Mouse (Mus musculus) testis, adult 2 months (tissue): ENCODE results near the gene Evpl. TPM values are rescaled to one million over a fixed set of nuclear protein-coding genes. Genes with fewer than 3 reads are reported as not detected.

ENCODE experiments used
- H3K27ac ChIP-seq: fragments of 200-500 bp; 2 replicates; pipeline ENCODE4 v1.5.1; 2012; ENCODE audit warnings: low read depth, low read length; ENCODE audit not compliant: control insufficient read depth, insufficient read depth
- H3K27me3 ChIP-seq: fragments of 200-500 bp; 2 replicates; pipeline ENCODE4 v1.6.1; 2012; ENCODE audit warnings: mild to moderate bottlenecking, low read length, moderate library complexity; ENCODE audit not compliant: control insufficient read depth, insufficient read depth
- H3K36me3 ChIP-seq: fragments of 200-500 bp; 2 replicates; pipeline ENCODE4 v1.6.1; 2012; ENCODE audit warnings: mild to moderate bottlenecking, low read length; ENCODE audit not compliant: control insufficient read depth, insufficient read depth
- H3K4me1 ChIP-seq: fragments of 200-500 bp; 2 replicates; pipeline ENCODE4 v1.6.1; 2012; ENCODE audit warnings: low read length; ENCODE audit not compliant: control insufficient read depth, insufficient read depth
- H3K4me3 ChIP-seq: fragments of 200-500 bp; 2 replicates; pipeline ENCODE4 v1.5.1; 2012; ENCODE audit warnings: low read depth, mild to moderate bottlenecking, low read length, moderate library complexity, mixed read lengths; ENCODE audit not compliant: control insufficient read depth
- CTCF ChIP-seq: fragments of 200-500 bp; IDR thresholded peaks from 2 replicates; pipeline ENCODE4 v1.5.1; 2012; ENCODE audit warnings: low read depth, mild to moderate bottlenecking, inconsistent platforms, low read length, moderate library complexity; ENCODE audit not compliant: control insufficient read depth, insufficient read depth, insufficient replicate concordance
- POLR2A ChIP-seq: fragments of 200-500 bp; IDR thresholded peaks from 2 replicates; pipeline ENCODE4 v1.6.1; 2012; ENCODE audit warnings: low read depth, mild to moderate bottlenecking, inconsistent platforms, low read length, moderate library complexity; ENCODE audit not compliant: control insufficient read depth
- polyA plus RNA-seq: library from polyadenylated mRNA; depleted of rRNA; stranded (reverse); fragments of >200 nt; gene quantifications from 2 replicates; pipeline ENCODE4 v1.2.3, GENCODE M21; 2012

Gene Evpl
- polyA plus RNA-seq, 1 experiment: 1.1 TPM

DNA sequence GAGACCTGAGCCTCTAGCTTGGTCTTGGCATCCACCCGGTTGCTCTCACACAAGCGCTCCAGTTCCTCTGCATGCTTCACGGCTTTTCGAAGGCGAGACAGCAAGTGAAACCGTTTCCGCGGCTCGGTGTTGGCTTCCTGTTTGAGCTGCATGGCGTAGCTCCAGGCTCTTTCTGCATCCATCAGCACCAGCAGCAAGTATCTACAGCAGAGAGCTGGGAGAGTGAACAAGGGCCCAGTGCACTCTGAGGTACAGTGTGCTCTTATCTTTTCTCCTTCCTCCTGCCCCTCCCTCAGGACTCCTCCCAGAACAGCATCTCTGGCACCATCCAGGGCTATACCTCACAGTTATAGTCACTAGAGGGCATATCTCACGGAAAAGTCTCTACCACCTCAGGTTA, 27.5 kb upstream of the Evpl start:
- Histone ChIP-seq H3K4me3 (no peak overlapping the region), H3K36me3 (peaks cover 9% of the 10 kb centered on the region)

DNA sequence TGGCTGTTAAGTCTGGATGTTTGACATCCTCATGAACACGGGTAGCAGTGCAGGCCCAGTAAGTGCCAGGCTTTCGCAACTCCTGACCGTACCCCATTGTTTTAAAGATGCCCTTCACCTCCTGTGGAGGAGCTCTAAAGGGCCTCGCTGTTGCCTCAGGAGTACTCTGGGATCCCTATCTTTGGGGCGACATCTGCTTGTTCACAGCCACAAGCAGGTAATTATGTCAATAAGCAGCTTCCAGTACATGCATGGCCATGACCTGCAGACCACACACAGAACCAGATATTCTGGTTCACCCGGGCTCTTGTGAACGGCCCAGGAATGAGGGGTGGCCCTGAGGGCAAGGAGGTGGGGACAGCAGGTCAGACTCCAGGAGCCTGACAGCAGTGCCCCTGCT, 22.4 kb upstream of the Evpl start:
- Histone ChIP-seq H3K27me3 (no peaks in the 10 kb centered on the region), H3K36me3 (peaks cover 4% of the 10 kb centered on the region), H3K27ac (no peak overlapping the region), H3K4me3 (no peak overlapping the region), H3K4me1 (no peaks in the 10 kb centered on the region)
- TF ChIP-seq CTCF: no peak
- TF ChIP-seq POLR2A: no peak

More for the DNA sequence above, 27.5 kb upstream of the Evpl start:
- no peak for TF ChIP-seq CTCF
- no peak for TF ChIP-seq POLR2A
- H3K27me3 ChIP-seq: no peaks in the 10 kb centered on the region
- no peaks in the 10 kb centered on the region for H3K4me1 ChIP-seq
- H3K27ac ChIP-seq: no peak overlapping the region

DNA sequence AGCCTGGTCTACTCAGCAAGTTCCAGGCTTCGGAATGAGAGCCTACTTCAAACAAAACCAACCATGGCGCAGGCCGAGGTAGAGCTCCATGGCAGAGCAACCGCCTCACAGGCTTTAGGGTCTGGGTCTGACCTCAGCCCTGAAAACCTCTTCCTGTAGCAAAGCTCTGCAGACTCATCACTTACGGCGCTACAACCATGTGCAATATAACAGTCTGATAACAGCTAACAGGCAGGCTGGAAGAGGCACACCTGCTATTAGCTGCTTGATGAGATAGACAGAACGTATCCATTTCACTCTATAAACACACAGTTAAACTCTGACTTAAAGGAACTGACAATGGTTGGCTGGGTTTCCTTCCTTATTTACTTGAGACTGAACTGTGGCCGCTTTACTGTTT, 21.6 kb upstream of the Evpl start:
- TF ChIP-seq CTCF (no peak), POLR2A (no peak)
- H3K4me1 ChIP-seq: no peaks in the 10 kb centered on the region
- H3K4me3 ChIP-seq: no peak overlapping the region
- H3K27me3 ChIP-seq: no peaks in the 10 kb centered on the region
- H3K36me3 ChIP-seq: peaks cover 4% of the 10 kb centered on the region
- H3K27ac ChIP-seq: no peak overlapping the region

DNA sequence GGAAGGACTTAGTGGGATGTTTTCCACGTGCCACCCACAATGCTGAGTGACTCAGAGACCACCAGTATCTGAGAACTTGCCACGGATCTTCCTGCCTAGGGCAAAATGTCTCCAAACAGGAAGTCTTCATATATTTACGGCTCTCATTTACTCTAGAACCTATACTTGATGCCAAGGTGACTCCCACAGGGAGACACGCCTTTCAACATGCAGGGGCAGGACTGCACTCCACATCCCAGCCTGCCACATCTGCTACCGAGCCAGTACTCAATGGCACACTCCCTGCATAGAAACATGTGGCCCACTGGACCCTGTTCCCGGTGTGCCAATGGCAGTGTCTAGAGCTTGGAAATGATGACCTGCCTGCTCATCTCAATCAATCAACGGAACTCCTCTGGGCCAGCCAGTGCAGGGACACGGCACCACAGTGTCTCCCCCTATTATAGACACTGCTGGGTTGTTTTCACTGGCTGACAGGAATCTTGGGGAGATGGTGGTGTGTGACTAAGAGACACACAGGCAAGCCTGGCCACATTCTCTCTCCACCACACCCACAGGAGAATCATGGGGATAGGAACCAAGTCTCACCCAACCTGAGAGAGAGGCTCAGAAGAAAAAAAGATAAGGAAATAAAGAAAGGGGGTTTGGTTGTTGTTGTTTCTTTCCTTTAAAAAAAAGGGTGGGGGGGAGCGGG, 18.3 kb upstream of the Evpl start:
- Histone ChIP-seq H3K27ac (no peak overlapping the region), H3K4me3 (no peak overlapping the region), H3K27me3 (no peaks in the 10 kb centered on the region), H3K36me3 (peaks cover 4% of the 10 kb centered on the region), H3K4me1 (no peaks in the 10 kb centered on the region)
- TF ChIP-seq CTCF (no peak), POLR2A (no peak)

DNA sequence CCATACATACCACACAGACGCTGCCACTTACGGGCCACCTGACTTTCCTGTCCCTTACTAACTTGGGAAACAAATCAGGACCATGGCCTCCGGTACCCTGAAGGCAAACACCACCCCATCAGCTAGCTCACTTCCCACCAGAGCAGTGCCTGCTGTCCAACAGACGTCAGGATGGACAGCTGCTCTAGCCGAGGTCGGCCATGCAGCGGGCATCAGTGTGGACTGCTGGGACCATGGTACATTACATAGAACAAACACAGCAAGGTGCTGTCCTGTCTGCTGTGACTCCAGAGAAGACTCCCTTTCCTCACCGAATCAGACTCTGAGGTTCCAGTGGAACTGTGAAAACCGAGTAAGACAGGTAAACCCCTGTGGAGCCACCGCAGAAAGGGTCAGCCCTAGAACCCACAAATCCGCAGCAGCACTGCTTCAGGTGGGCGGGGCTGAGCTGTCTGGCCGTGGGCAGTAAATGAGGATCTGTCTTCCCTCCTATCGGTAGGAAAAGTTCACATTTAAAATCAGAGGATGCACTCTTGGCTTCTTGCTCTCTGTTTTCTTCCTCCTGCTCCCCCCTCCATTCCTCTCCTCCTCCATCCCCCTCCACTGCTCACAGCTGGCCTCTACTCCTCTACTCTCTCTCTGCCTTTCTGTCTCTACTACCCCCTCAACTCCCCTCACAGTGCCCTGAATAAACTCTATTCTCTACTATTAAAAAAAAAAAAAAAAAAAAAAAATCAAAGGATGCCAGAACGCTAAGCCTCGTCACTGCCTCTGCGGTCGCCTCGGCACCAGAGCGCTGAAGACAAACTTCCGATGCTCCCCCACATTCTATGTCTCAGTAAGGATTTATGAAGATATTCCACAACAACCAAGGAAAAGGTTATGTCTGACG, 17.5 kb upstream of the Evpl start:
- no peaks in the 10 kb centered on the region for H3K27me3 ChIP-seq
- no peak overlapping the region for H3K4me3 ChIP-seq
- no peaks in the 10 kb centered on the region for H3K4me1 ChIP-seq
- H3K27ac ChIP-seq: no peak overlapping the region
- no peak for TF ChIP-seq POLR2A
- no peak for TF ChIP-seq CTCF
- peaks cover 5% of the 10 kb centered on the region for H3K36me3 ChIP-seq

DNA sequence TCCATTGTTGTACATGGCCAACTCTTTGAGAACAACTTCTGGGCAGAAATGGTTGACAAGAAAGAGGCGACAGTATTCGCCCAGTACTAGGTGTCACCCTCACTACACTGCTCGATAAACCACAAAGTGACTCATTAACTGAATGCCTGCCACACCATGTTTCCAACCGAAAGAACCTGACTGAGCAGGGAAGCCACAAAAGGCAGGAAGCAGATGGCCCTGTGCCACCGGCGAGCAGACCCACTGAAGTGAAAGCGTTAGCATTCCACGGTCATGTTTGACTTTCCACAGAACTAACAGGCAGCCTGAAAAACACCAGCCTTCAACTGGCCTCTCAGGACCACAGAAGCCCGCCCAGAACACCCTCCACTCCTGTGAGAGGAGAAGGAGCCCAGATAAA, 16.8 kb upstream of the Evpl start:
- Histone ChIP-seq H3K4me3 (no peak overlapping the region), H3K27ac (no peak overlapping the region), H3K4me1 (no peaks in the 10 kb centered on the region), H3K27me3 (no peaks in the 10 kb centered on the region), H3K36me3 (peaks cover 5% of the 10 kb centered on the region)
- TF ChIP-seq CTCF (no peak), POLR2A (no peak)

DNA sequence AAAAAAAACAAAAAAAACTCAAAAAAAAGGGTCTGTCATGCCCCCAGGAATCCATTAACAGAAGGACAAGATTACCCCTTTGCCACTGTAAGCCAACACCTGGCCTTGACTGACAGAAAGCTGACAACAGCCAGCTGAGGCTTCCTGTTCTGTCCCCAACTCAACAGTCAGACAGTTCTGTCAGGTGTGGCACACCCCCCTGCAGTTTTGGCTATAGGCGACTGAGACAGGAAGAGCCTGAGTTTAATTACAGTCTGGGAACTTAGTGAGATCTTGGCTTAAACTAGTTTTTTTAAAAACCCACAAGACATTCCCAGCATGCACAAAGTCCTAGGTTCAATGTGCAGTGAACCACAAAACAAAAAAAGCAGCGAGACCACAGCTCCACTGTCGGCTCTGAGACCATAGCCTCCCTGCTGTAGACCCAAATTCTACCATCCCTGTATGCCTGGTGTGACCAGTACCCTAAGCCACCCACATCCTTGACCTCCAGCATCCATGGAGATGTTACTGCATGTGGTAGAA, 15.3 kb upstream of the Evpl start:
- H3K36me3 ChIP-seq: peaks cover 3% of the 10 kb centered on the region
- no peak overlapping the region for H3K4me3 ChIP-seq
- H3K4me1 ChIP-seq: no peaks in the 10 kb centered on the region
- no peak overlapping the region for H3K27ac ChIP-seq
- no peaks in the 10 kb centered on the region for H3K27me3 ChIP-seq
- TF ChIP-seq CTCF (no peak), POLR2A (no peak)
